Mouse (Mus musculus) intestine, postnatal 0 days (tissue): Measurements from ENCODE around the gene Acvrl1. TPM values are rescaled to one million over a fixed set of nuclear protein-coding genes. Genes with fewer than 3 reads are reported as not detected.
"Not testable (repeated sequence)": the region's sequence is repeated elsewhere in the genome, so short reads cannot be mapped to it uniquely, and the experiment has no call there.

Experiments used
- ATAC-seq: fragments of 200-750 bp; cut with Nextera tagmentation; 2 replicates; pipeline ENCODE4 v1.8.0; 2017; ENCODE audit warnings: mild to moderate bottlenecking, moderate TSS enrichment, moderate library complexity
- H3K27ac ChIP-seq: fragments of 300-500 bp; sonication (generic); 2 replicates; pipeline ENCODE4 v1.5.1; 2014; ENCODE audit warnings: mild to moderate bottlenecking, low read depth, low read length, moderate library complexity
- H3K27me3 ChIP-seq: fragments of 300-500 bp; sonication (generic); replicated peaks from 2 replicates; pipeline ENCODE4 v1.6.1; 2014; ENCODE audit warnings: low read length, mixed read lengths; ENCODE audit not compliant: control insufficient read depth, insufficient read depth
- H3K36me3 ChIP-seq: fragments of 300-500 bp; sonication (generic); 2 replicates; pipeline ENCODE4 v1.6.1; 2014; ENCODE audit warnings: mild to moderate bottlenecking, moderate library complexity; ENCODE audit not compliant: control insufficient read depth, insufficient read depth
- H3K4me1 ChIP-seq: fragments of 300-500 bp; sonication (generic); replicated peaks from 2 replicates; pipeline ENCODE4 v1.6.1; 2014; ENCODE audit warnings: antibody characterized with exemption, low read length, mixed read lengths; ENCODE audit not compliant: control insufficient read depth, insufficient read depth
- H3K4me2 ChIP-seq: fragments of 300-500 bp; sonication (generic); replicated peaks from 2 replicates; pipeline ENCODE4 v1.6.1; 2014; ENCODE audit warnings: low read depth, mild to moderate bottlenecking, moderate library complexity
- H3K4me3 ChIP-seq: fragments of 300-500 bp; sonication (generic); 2 replicates; pipeline ENCODE4 v1.5.1; 2014; ENCODE audit warnings: low read depth, low read length
- H3K9ac ChIP-seq: fragments of 300-500 bp; sonication (generic); 2 replicates; pipeline ENCODE4 v1.6.1; 2014; ENCODE audit warnings: mild to moderate bottlenecking, low read depth, low read length
- H3K9me3 ChIP-seq: fragments of 300-500 bp; sonication (generic); 2 replicates; pipeline ENCODE4 v1.6.1; 2016; ENCODE audit warnings: mixed run types; ENCODE audit not compliant: control insufficient read depth
- CTCF ChIP-seq: sonication (generic); IDR thresholded peaks from 2 replicates; pipeline ENCODE4 v1.5.1; 2016; ENCODE audit warnings: low read depth, mild to moderate bottlenecking, control low read depth, antibody characterized with exemption, moderate library complexity
- WGBS: fragments of 180-500 bp; shearing (Covaris S2); extraction: QIAGEN DNeasy Blood & Tissue Kit; methylation state at CpG from one replicate; pipeline ENCODE4 v1.1.7; 2014; 5-methylcytosine and 5-hydroxymethylcytosine counted together
- polyA plus RNA-seq: library from polyadenylated mRNA; unstranded; fragments of >200 nt; fragmentation: Nextera tagmentation; extraction: Ambion mirVana; gene quantifications from 2 replicates; pipeline ENCODE4 v1.2.1, GENCODE M21; 2015

The Acvrl1 gene
- polyA plus RNA-seq, 1 experiment from 2014 or later: 13.8 TPM

- peak; percentile 58 for ATAC-seq
- WGBS: 15% methylated on average over 12 of the region's 12 CpGs
- peak; percentile 97 for TF ChIP-seq CTCF
- peak overlapping the region; percentile 18; the same call in 1 of the 2 replicates for H3K4me3 ChIP-seq
- no peak overlapping the region for H3K9ac ChIP-seq
- no peak overlapping the region for H3K27ac ChIP-seq
- no peaks in the 10 kb centered on the region for H3K36me3 ChIP-seq
- H3K27me3 ChIP-seq: no peaks in the 10 kb centered on the region
- H3K4me1 ChIP-seq: no peaks in the 10 kb centered on the region
- H3K4me2 ChIP-seq: peak overlapping the region; percentile 52
- no peaks in the 10 kb centered on the region for H3K9me3 ChIP-seq
These were observed 22.8 kb upstream of the Acvrl1 start for GRCm38 (mm10) chr15:101105496-101105994.

DNA sequence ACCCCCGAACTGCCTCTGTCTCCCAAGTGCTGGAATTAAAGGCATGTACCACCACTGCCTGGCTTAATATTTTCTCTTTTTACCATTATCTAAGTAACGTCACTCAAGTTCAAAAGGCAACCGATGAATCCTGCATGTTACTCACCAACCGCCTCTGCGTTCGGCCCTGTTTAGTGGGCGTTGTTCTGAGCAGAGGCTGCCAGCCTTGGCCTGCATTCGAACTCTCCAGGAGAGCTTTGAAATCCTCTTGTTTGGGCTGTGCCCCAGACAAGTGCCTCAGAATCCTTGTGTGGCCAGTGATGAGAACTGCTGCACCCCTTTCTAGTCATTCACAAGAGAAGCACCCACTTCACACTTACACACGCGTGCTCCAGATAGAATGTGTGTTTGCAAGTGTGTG, 22.3 kb upstream of the Acvrl1 start:
- TF ChIP-seq CTCF: no peak
- Histone ChIP-seq H3K27me3 (no peaks in the 10 kb centered on the region), H3K4me2 (peak overlapping the region; percentile 52; the same call in 1 of the 2 replicates), H3K4me3 (no peak overlapping the region), H3K9me3 (no peaks in the 10 kb centered on the region), H3K36me3 (no peaks in the 10 kb centered on the region), H3K4me1 (no peaks in the 10 kb centered on the region), H3K9ac (no peak overlapping the region), H3K27ac (no peak overlapping the region)
- WGBS: 85% methylated on average over 10 of the region's 10 CpGs
- no peak for ATAC-seq

GRCm38 (mm10) chr15:101107906-101108671, 20.2 kb upstream of the Acvrl1 start:
- ATAC-seq: no peak
- Histone ChIP-seq H3K4me3 (no peak overlapping the region), H3K36me3 (no peaks in the 10 kb centered on the region), H3K9me3 (no peaks in the 10 kb centered on the region), H3K4me1 (no peaks in the 10 kb centered on the region), H3K27ac (no peak overlapping the region), H3K9ac (no peak overlapping the region), H3K4me2 (no peak overlapping the region), H3K27me3 (no peaks in the 10 kb centered on the region)
- WGBS: 92% methylated on average over 5 of the region's 5 CpGs
- TF ChIP-seq CTCF: no peak

DNA sequence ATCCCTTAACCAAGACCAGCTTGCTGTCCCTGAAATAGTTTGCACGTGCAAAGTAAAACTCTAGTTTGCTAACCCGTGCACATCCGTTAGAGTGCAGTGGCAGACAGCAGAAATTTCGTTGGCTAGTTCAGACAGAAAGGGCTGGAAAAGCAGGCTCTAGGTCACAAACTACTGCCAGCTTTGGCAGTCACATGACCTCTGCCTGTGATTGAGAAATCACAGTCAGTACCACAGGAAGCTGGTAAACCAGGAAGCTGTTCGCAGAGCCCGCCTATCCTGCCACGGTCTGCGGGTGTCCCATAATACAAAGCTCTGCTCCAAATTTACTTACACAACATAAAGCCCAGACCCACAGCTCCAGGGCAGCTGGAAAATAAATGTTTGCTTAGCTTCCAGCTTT, 15.1 kb upstream of the Acvrl1 start:
- TF ChIP-seq CTCF: peak; percentile 36
- Histone ChIP-seq H3K4me1 (no peaks in the 10 kb centered on the region), H3K27ac (no peak overlapping the region), H3K9me3 (no peaks in the 10 kb centered on the region), H3K9ac (no peak overlapping the region), H3K4me2 (peak overlapping the region; percentile 37), H3K36me3 (no peaks in the 10 kb centered on the region), H3K27me3 (no peaks in the 10 kb centered on the region), H3K4me3 (no peak overlapping the region)
- 29% methylated on average over 8 of the region's 8 CpGs for WGBS
- peak; percentile 79 for ATAC-seq

DNA sequence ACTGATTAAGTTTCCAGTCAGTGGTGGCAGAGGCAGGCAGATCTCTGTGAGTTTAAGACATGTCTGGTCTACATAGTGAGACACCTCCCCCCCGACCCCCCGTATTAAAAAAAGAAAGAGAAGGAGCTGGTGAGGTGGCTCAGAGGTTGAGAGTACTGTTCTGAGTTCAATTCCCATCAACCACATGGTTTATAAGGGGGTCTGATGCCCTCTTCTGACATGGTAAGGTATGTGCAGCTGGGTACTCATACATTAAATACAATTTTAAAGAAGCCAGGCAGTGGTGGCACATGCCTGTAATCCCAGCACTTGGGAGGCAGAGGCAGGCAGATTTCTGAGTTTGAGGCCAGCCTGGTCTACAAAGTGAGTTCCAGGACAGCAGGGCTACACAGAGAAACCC, 14.5 kb upstream of the Acvrl1 start:
- peak; percentile 34 for TF ChIP-seq CTCF
- not testable (repeated sequence) for H3K36me3 ChIP-seq, H3K9ac ChIP-seq, H3K27ac ChIP-seq, H3K4me3 ChIP-seq, H3K4me1 ChIP-seq, H3K27me3 ChIP-seq, ATAC-seq, H3K9me3 ChIP-seq
- 88% methylated on average over 2 of the region's 2 CpGs for WGBS
- peak overlapping the region; percentile 37; the same call in 1 of the 2 replicates for H3K4me2 ChIP-seq

DNA sequence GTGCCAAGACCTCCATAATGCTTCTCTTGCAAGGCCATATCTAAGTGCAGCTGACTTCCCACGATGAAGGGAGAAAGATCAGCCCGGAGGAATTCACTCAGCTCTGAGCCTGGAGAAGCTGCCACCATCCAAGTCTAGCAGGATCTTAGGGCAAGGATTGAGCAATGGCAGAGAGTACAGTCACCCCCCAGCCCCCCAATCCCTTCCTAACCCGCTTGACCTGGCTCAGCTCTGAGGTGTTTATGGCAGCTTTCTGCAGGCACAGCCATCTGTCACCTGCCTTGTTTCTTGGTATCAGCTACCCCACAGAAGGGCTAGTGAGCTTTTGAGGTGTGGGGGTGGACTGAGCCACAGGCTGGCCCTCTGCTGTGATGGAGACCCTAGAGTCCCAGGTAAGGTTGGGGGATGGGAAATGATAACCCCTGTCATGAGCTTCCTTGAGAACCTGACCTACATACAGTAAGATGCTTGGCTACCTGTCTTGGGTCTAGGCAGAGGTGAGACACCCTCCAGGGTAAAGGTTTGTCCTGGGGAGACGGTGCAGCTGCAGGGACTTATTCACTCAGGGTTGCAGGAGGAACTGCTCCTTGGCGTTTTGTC, 12.7 kb upstream of the Acvrl1 start, which contains the start of gene Ankrd33:
Ankrd33 (plus strand) TSS at position 245 of the 600 bp plus-strand sequence.
- 85% methylated on average over 5 of the region's 5 CpGs for WGBS
- no peak for ATAC-seq

More for the DNA sequence above, 12.7 kb upstream of the Acvrl1 start, which contains the start of gene Ankrd33:
- Histone ChIP-seq H3K4me2 (no peak within 1 kb of the TSS), H3K36me3 (no peaks in the 10 kb centered on the region), H3K4me3 (no peak within 1 kb of the TSS), H3K27ac (no peak within 1 kb of the TSS), H3K9me3 (no peaks in the 10 kb centered on the region), H3K4me1 (no peaks in the 10 kb centered on the region), H3K27me3 (no peaks in the 10 kb centered on the region), H3K9ac (no peak within 1 kb of the TSS)
- no peak for TF ChIP-seq CTCF
